Mouse (Mus musculus): ENCODE results near the gene Zpr1.

Zpr1 gene

DNA sequence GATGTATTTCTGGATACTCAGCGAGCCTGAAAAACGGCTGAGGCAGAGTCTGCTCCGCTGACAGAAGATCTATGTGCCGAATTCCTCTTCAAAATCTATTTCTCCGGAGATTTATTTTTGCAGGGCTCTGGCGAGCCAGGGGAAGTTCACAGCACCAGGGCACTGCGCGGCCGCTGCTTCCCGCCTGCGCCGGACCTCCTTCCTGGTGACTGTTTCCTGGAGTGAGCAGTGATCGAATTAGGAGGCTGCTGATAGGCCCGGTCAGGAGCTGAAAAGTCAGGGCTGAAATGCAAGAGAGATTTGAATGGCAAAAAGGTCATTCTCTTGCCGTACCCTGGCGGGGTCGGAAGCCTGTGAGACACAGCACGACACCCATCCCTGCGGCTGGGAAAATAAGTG is 56.4 kb downstream of the Zpr1 start:
- no peak for DNase-seq (ENCODE audit: low spot score in 2 of 2)

DNA sequence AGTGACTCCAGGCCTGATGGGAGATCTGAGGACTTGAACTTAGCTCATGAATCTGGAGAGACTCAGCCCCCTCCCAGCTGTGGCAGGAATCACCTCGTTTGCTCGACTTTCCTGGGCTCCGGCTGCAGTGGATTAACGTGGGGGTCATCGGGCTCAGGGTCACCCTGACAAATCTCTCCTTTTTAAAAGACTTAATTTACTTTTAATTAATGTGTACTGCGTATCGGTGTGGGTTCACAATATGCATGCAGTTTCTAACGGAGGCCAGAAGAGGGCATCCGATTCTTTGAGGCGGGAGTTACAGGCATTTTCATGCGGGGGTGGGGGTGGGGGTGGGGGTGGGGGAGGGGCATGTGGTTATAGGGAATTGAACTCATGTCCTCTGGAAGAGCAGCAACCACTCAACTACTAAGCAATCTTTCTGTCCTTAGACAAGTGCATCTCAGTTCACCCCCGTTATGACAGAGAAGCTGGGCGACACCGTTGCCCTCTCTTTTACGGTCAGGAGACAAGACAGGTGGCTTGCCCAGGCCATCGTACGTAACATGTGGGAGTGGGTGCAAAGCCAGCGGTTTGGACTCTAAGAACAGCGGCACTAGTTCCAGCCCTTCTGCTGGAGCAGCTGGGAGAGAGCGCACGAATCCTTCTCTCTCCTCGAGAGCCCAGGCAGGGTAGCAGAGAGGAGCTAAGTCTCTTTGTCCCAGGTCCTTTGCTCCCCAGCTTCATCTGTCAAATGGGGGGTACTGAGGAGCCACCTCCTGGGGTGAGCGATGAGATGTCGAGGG is 57.1 kb downstream of the Zpr1 start:
- DNase-seq (ENCODE audit: low spot score in 2 of 2): no peak

DNA sequence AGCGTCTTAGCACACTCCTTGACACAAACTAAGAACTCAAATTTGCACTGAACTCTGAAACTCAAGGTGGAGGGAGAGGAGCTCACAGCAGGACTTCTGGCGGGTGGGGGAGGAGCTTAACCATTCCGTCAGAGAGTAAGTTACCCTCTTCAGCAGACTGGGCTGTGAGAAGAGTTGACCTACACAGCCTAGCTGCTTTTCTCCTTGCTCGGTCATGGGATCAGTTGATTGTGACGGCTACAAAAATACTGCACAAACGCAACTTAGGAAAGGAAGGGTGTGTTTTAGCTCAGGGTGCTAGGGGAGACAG is 57.7 kb downstream of the Zpr1 start:
- DNase-seq (ENCODE audit: low spot score in 2 of 2): no peak

DNA sequence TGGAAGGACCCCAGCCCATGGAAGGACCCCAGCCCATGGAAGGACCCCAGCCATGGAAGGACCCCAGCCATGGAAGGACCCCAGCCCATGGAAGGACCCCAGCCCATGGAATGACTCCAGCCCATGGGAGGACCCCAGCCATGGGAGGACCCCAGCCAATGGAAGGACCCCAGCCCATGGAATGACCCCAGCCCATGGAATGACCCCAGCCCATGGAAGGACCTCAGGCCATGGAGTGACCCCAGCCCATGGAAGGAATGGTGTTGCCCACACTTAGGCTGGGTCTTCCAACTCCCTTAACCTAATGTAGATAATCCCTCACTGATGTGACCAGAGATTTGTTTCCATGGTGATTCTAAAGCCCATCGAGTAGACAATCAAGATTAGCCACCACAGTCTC is 58.4 kb downstream of the Zpr1 start:
- DNase-seq (ENCODE audit: low spot score in 2 of 2): no peak
